ENCODE assay signal across 7 mouse cellular contexts in genomic region chr5:118015028-118015427, GRCm38 (mm10). TPM values are rescaled to one million over a fixed set of nuclear protein-coding genes. Genes with fewer than 3 reads are reported as not detected.
A peak's percentile ranks its signal among the peaks of the same experiment; 100 is the strongest.
DNase-seq lines count a peak whose midpoint lies in the region.

No protein-coding gene starts in this region.

- peak; percentile 65 for DNase-seq in right cerebral cortex, postnatal 14 days
- DNase-seq in right cerebral cortex, postnatal 25 days = no peak
- DNase-seq in cerebellum, adult 11 months = peak; percentile 76
- peak; percentile 37 for DNase-seq in gastrocnemius, postnatal 25 days
- peak; percentile 87 for DNase-seq in kidney, postnatal 14 days
- no peak for DNase-seq in B cell, adult 2 months
- DNase-seq in thymus, adult 18-20 months = no peak

RNA-seq across cellular contexts. Expression of gene Tesc, which starts 12.5 kb away (rescaled TPM):
- total RNA-seq in gastrocnemius, postnatal 25 days (2021) = 1 to 10 TPM in 1 of 2 experiments, under 1 TPM in 1; 0.28 to 1.0 TPM

RNA-seq across cellular contexts. Expression of gene Fbxo21, which starts 38.5 kb away (rescaled TPM):
- 10 to 100 TPM in 1 of 2 experiments, 1 to 10 TPM in 1; 8.1 to 12.9 TPM for total RNA-seq in gastrocnemius, postnatal 25 days (2021)

Comparison
In these comparisons a context has a peak if more than half of its experiments do, and no peak if none do; other contexts are left out.
1. DNase-seq: peak in right cerebral cortex, postnatal 14 days (single experiment), cerebellum, adult 11 months (single experiment), gastrocnemius, postnatal 25 days (single experiment) and kidney, postnatal 14 days (single experiment); none in right cerebral cortex, postnatal 25 days (single experiment), B cell, adult 2 months (0 of 2) and thymus, adult 18-20 months (0 of 2).